Mouse (Mus musculus) MEL (cell line): ENCODE measurements around the gene Ezh1.

ENCODE experiments used
- CTCF ChIP-seq, 3 experiments: IDR thresholded peaks in 2 of 3; conservative IDR thresholded peaks in 1 of 3; 2 replicates each; pipeline ENCODE4 v1.5.1; 2011 to 2012; ENCODE audit warnings: low read length in 3 of 3, low read depth in 2 of 3, mild to moderate bottlenecking in 2 of 3, improper control_type of control experiment in 1 of 3, inconsistent platforms in 1 of 3, mixed read lengths in 1 of 3, moderate library complexity in 1 of 3; ENCODE audit not compliant: control insufficient read depth in 1 of 3, insufficient read depth in 1 of 3, poor library complexity in 1 of 3, severe bottlenecking in 1 of 3
- E2F4 ChIP-seq: IDR thresholded peaks from 2 replicates; pipeline ENCODE4 v1.6.1; 2011; ENCODE audit warnings: low read depth, low read length, improper control_type of control experiment, borderline replicate concordance
- GABPA ChIP-seq: IDR thresholded peaks from 2 replicates; pipeline ENCODE4 v1.6.1; 2012; ENCODE audit warnings: low read depth, mild to moderate bottlenecking, inconsistent platforms, low read length, improper control_type of control experiment, moderate library complexity
- GATA1 ChIP-seq: IDR thresholded peaks from 2 replicates; pipeline ENCODE4 v1.6.1; 2011; ENCODE audit warnings: low read depth, low read length, improper control_type of control experiment
- MAFK ChIP-seq: IDR thresholded peaks from 2 replicates; pipeline ENCODE4 v1.6.1; 2011; ENCODE audit warnings: low read depth, mild to moderate bottlenecking, low read length, improper control_type of control experiment, borderline replicate concordance
- POLR2A ChIP-seq, 2 experiments: IDR thresholded peaks; 2 replicates each; pipeline ENCODE4 v1.6.1; 2011 to 2012; ENCODE audit warnings: low read length in 2 of 2, mild to moderate bottlenecking in 2 of 2, control low read depth in 1 of 2, improper control_type of control experiment in 1 of 2, low read depth in 1 of 2, moderate library complexity in 1 of 2; ENCODE audit not compliant: control insufficient read depth in 1 of 2, insufficient read depth in 1 of 2, poor library complexity in 1 of 2
- TBP ChIP-seq: IDR thresholded peaks from 2 replicates; pipeline ENCODE4 v1.8.0; 2011; ENCODE audit warnings: low read depth, low read length, improper control_type of control experiment
- TCF12 ChIP-seq: IDR thresholded peaks from 2 replicates; pipeline ENCODE4 v1.6.1; 2014; ENCODE audit warnings: low read depth, mild to moderate bottlenecking, inconsistent platforms, low read length, improper control_type of control experiment, moderate library complexity
- ZNF384 ChIP-seq: IDR thresholded peaks from 2 replicates; pipeline ENCODE4 v1.6.1; 2012; ENCODE audit warnings: low read depth, mild to moderate bottlenecking, inconsistent platforms, low read length, improper control_type of control experiment

GRCm38 (mm10) chr11:101166357-101166756, 59.9 kb downstream of the Ezh1 start:
- TF ChIP-seq CTCF (IDR thresholded peaks at IDR 0.05 in 2 of 3, conservative IDR thresholded peaks at IDR 0.05 in 1 of 3; ENCODE audit: control insufficient read depth in 1 of 3, insufficient read depth in 1 of 3, low read depth in 2 of 3, low read length in 3 of 3, poor library complexity in 1 of 3, severe bottlenecking in 1 of 3) (no peak), POLR2A (IDR thresholded peaks at IDR 0.05; ENCODE audit: control insufficient read depth in 1 of 2, insufficient read depth in 1 of 2, low read depth in 1 of 2, low read length in 2 of 2, poor library complexity in 1 of 2) (no peak), TCF12 (no peak), ZNF384 (no peak), MAFK (no peak), E2F4 (no peak), GABPA (no peak), GATA1 (no peak), TBP (no peak)
